Mouse (Mus musculus) heart, adult 2 months (tissue): Measurements from ENCODE around the gene Spata21. TPM values are rescaled to one million over a fixed set of nuclear protein-coding genes. Genes with fewer than 3 reads are reported as not detected.
A peak's percentile ranks its signal among the peaks of the same experiment; 100 is the strongest.

Experiments used
- DNase-seq, 2 experiments: peaks; one replicate each; pipeline ENCODE4 v3.0.0; 2021
- H3K27ac ChIP-seq: fragments of 200-600 bp; 2 replicates; pipeline ENCODE4 v1.8.1; 2022
- H3K27me3 ChIP-seq: fragments of 200-500 bp; 2 replicates; pipeline ENCODE4 v1.6.1; 2012; ENCODE audit warnings: mild to moderate bottlenecking, low read length, inconsistent platforms, mixed read lengths; ENCODE audit not compliant: control insufficient read depth, insufficient read depth
- H3K36me3 ChIP-seq: fragments of 200-500 bp; 2 replicates; pipeline ENCODE4 v1.6.1; 2012; ENCODE audit warnings: low read length, inconsistent platforms; ENCODE audit not compliant: control insufficient read depth, insufficient read depth
- H3K4me1 ChIP-seq: fragments of 200-500 bp; 2 replicates; pipeline ENCODE4 v1.6.1; 2011; ENCODE audit warnings: low read length; ENCODE audit not compliant: control insufficient read depth, insufficient read depth
- H3K4me3 ChIP-seq: fragments of 200-600 bp; 2 replicates; pipeline ENCODE4 v1.8.1; 2022
- H3K79me2 ChIP-seq: fragments of 200-500 bp; replicated peaks from 2 replicates; pipeline ENCODE4 v1.6.1; 2012; ENCODE audit warnings: mild to moderate bottlenecking, inconsistent platforms, low read length, moderate library complexity, mixed read lengths; ENCODE audit not compliant: control insufficient read depth, insufficient read depth
- H3K9ac ChIP-seq: fragments of 200-500 bp; 2 replicates; pipeline ENCODE4 v1.6.1; 2012; ENCODE audit warnings: low read depth, mild to moderate bottlenecking, control low read depth, inconsistent platforms, low read length, mixed read lengths
- CTCF ChIP-seq: fragments of 200-600 bp; IDR thresholded peaks from 2 replicates; pipeline ENCODE4 v1.8.1; 2022; ENCODE audit warnings: antibody characterized with exemption, mild to moderate bottlenecking, moderate library complexity
- EP300 ChIP-seq: fragments of 200-500 bp; IDR thresholded peaks from 2 replicates; pipeline ENCODE4 v1.6.1; 2011; ENCODE audit warnings: low read depth, low read length, control low read depth; ENCODE audit not compliant: insufficient read depth
- POLR2A ChIP-seq: fragments of 200-500 bp; IDR thresholded peaks from 2 replicates; pipeline ENCODE4 v1.6.1; 2011; ENCODE audit warnings: mild to moderate bottlenecking, low read depth, low read length, control low read depth; ENCODE audit not compliant: insufficient read depth
- WGBS: fragments of 180-500 bp; shearing (Covaris S2); methylation state at CpG from one replicate; pipeline ENCODE4 v1.1.7; 2018; 5-methylcytosine and 5-hydroxymethylcytosine counted together
- intact Hi-C: fragments of 180-260 bp; cut with DNase I; formaldehyde crosslinking; loops from one replicate; pipeline ENCODE4 v1.15.1; 2025
- polyA plus RNA-seq: library from polyadenylated mRNA; depleted of rRNA; stranded (reverse); fragments of >200 nt; gene quantifications from 2 replicates; pipeline ENCODE4 v1.2.3, GENCODE M21; 2012
- total RNA-seq, 2 experiments: library from RNA; stranded (reverse); gene quantifications; 2 replicates each; pipeline ENCODE4 v1.2.3; 2021

Gene Spata21
- total and polyA plus RNA-seq, 3 experiments: 0.16 TPM; not detected in 2

DNA sequence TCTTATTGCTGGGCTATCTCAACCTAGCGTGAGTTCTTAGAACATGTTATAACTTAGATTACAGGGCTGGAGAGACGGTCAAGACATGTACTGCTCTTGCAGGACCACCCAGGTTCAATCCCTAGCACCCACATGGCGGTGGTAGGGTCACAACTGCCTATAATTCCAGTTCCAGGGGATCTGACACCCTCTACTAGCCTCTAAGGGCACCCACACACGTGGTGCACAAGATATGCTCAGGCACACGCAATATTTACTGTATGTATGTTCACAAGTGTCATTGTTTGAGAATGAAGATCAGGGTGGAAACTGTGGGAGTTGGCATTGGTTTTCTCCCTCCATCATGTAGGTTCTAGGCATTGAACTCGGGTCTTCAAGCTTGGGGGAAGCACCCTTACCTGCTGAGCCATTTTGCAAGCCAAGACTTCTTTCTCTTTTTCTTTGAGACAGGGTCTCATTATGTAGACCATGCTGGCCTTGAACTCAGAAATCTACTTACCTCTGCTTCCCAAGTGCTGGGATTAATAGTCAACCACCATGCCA lies 58.4 kb downstream of the Spata21 start:
- TF ChIP-seq POLR2A: no peak
- TF ChIP-seq EP300: no peak
- no peak for TF ChIP-seq CTCF
- H3K9ac ChIP-seq: no peak overlapping the region
- no peak for DNase-seq
- peak overlapping the region; percentile 83 for H3K27ac ChIP-seq
- peaks cover 8% of the 10 kb centered on the region for H3K79me2 ChIP-seq
- peaks cover 3% of the 10 kb centered on the region for H3K4me1 ChIP-seq
- 0 out of 2 replicates have a peak, but pooled peaks cover 3% of the 10 kb centered on the region for H3K36me3 ChIP-seq
- H3K4me3 ChIP-seq: no peak overlapping the region
- intact Hi-C loops: loop anchor here (1.0 to 10.0 kb wide), 3 partner anchors 68 to 432 kb away; no protein-coding TSS in a partner anchor
- WGBS: 95% methylated on average over 6 of the region's 6 CpGs
- no peaks in the 10 kb centered on the region for H3K27me3 ChIP-seq

- peaks cover 9% of the 10 kb centered on the region for H3K79me2 ChIP-seq
- H3K4me1 ChIP-seq: peaks cover 3% of the 10 kb centered on the region
- H3K36me3 ChIP-seq: 0 out of 2 replicates have a peak, but pooled peaks cover 3% of the 10 kb centered on the region
- no peaks in the 10 kb centered on the region for H3K27me3 ChIP-seq
- peak within 1 kb of the TSS; percentile 90 for H3K4me3 ChIP-seq
- TF ChIP-seq EP300 (0 out of 2 replicates have a peak, but pooled peaks have one; percentile 50), POLR2A (peak; percentile 89), CTCF (peak; percentile 93)
- peak within 1 kb of the TSS; percentile 83 for H3K27ac ChIP-seq
- peak; percentile 96 to 97 for DNase-seq
- intact Hi-C loops: loop anchor here (2.0 to 10.0 kb wide), 2 partner anchors 67 to 433 kb away; no protein-coding TSS in a partner anchor
- 4% methylated on average over 49 of the region's 58 CpGs for WGBS
- peak within 1 kb of the TSS; percentile 92 for H3K9ac ChIP-seq
Observed at GRCm38 (mm10) chr4:141147112-141148008, 59.2 kb downstream of the Spata21 start, which contains the start of gene Fbxo42. Gene Fbxo42 (plus strand): TSS chr4:141147913.

- no peaks in the 10 kb centered on the region for H3K27me3 ChIP-seq
- peak overlapping the region; percentile 83 for H3K27ac ChIP-seq
- intact Hi-C loops: loop anchor here (10.0 kb wide), 1 partner anchor 433 kb away; no protein-coding TSS in a partner anchor
- peaks cover 1% of the 10 kb centered on the region for H3K4me1 ChIP-seq
- TF ChIP-seq CTCF: peak; percentile 31; the same call in 1 of the 2 replicates
- TF ChIP-seq EP300: no peak
- H3K79me2 ChIP-seq: peaks cover 9% of the 10 kb centered on the region
- peak overlapping the region; percentile 92 for H3K9ac ChIP-seq
- DNase-seq: peak; percentile 58 to 62
- H3K36me3 ChIP-seq: 0 out of 2 replicates have a peak, but pooled peaks cover 3% of the 10 kb centered on the region
- H3K4me3 ChIP-seq: peak overlapping the region; percentile 90
- WGBS: under 1% methylated on average over 65 of the region's 66 CpGs
Observed at GRCm38 (mm10) chr4:141148009-141148801, 60.1 kb downstream of the Spata21 start.

DNA sequence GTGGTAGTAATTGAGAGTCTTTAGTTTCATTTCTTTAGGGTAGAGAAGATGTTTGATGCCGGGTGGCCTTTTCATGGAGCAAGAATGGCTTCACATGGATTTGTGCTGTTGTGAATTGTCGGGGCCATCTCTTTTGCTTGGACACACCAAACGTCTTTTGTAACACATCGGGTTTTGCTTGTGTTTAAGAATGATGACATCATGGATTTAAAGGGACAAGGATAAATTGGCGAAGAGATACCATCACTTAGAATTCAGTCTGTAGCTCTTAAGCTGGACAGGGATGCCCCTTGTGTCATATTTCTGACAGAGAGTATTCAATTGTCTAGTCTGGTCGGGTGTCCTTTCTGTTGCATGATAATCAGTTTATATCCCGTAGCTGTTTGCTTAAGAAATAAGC lies 61.0 kb downstream of the Spata21 start:
- H3K27me3 ChIP-seq: no peaks in the 10 kb centered on the region
- peaks cover 1% of the 10 kb centered on the region for H3K4me1 ChIP-seq
- H3K4me3 ChIP-seq: peak overlapping the region; percentile 90
- intact Hi-C loops: loop anchor here (10.0 kb wide), 1 partner anchor 434 kb away; no protein-coding TSS in a partner anchor
- H3K27ac ChIP-seq: no peak overlapping the region
- WGBS: 13% methylated on average over 7 of the region's 7 CpGs
- TF ChIP-seq POLR2A: no peak
- no peak for TF ChIP-seq EP300
- no peak for TF ChIP-seq CTCF
- no peak for DNase-seq
- no peak overlapping the region for H3K9ac ChIP-seq
- H3K79me2 ChIP-seq: peaks cover 12% of the 10 kb centered on the region
- 0 out of 2 replicates have a peak, but pooled peaks cover 3% of the 10 kb centered on the region for H3K36me3 ChIP-seq

- Histone ChIP-seq H3K27ac (no peak overlapping the region), H3K36me3 (no peaks in the 10 kb centered on the region; the same call in 1 of the 2 replicates), H3K27me3 (no peaks in the 10 kb centered on the region), H3K79me2 (peaks cover 10% of the 10 kb centered on the region), H3K4me1 (peaks cover 7% of the 10 kb centered on the region), H3K9ac (no peak overlapping the region), H3K4me3 (no peak overlapping the region)
- intact Hi-C loops: no loop called here
- WGBS: 67% methylated on average over 4 of the region's 4 CpGs
- no peak for TF ChIP-seq POLR2A
- no peak for TF ChIP-seq EP300
- TF ChIP-seq CTCF: no peak
- DNase-seq: no peak
Observed at GRCm38 (mm10) chr4:141157485-141157884, 69.4 kb downstream of the Spata21 start.
